Mouse (Mus musculus): ENCODE measurements around the gene Rgs13.

DNA sequence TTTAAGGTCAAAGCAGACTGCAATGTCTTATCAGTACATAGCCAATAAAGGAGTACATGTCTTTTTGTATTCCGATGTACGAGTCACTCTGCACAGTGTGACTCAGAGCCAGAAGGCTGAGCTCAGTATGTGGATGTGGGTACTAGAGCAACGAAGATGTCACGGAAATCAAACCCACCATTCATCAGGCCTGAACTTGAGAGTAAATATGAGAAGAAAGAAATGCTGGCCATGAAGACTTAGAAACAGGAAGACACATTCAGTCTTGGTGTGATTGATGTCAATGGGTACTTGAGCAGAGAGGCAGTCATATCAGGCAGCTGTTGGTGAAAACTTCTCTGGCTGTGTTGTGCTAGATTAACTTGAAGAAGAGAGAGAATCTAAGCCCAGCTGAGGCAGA, 25.8 kb upstream of the Rgs13 start:
- no peak for TF ChIP-seq EP300 (IDR thresholded peaks at IDR 0.05; ENCODE audit: insufficient read depth, low read depth, low read length)
- no peak for TF ChIP-seq CTCF (IDR thresholded peaks at IDR 0.05; ENCODE audit: low read depth, low read length)
- no peak for TF ChIP-seq POLR2A (IDR thresholded peaks at IDR 0.05; ENCODE audit: insufficient read depth, low read length)

Data from ES-Bruce4 (cell line).